Mouse (Mus musculus) olfactory bulb, adult 2 months (tissue): ENCODE data around the gene Notch2.

Experiments
- CTCF ChIP-seq: fragments of 200-500 bp; IDR thresholded peaks from 2 replicates; pipeline ENCODE4 v1.5.1; 2012; ENCODE audit warnings: low read depth, mild to moderate bottlenecking, low read length, moderate library complexity; ENCODE audit not compliant: insufficient read depth
- POLR2A ChIP-seq: fragments of 200-500 bp; IDR thresholded peaks from 2 replicates; pipeline ENCODE4 v1.6.1; 2012; ENCODE audit warnings: mild to moderate bottlenecking, low read depth, low read length, moderate library complexity; ENCODE audit not compliant: insufficient read depth

- TF ChIP-seq CTCF (no peak), POLR2A (no peak)
Observed at GRCm38 (mm10) chr3:98120884-98121283, 107.6 kb downstream of the Notch2 start.
